Mouse (Mus musculus): Measurements from ENCODE around the gene Tpm3.
A peak's percentile ranks its signal among the peaks of the same experiment; 100 is the strongest.

Tpm3 gene

GRCm38 (mm10) chr3:90083698-90084324, 11.4 kb downstream of the Tpm3 start:
- peak in 1 of 2 experiments; percentile 69 for DNase-seq (ENCODE audit: inconsistent age in 2 of 2, low spot score in 1 of 2)

- DNase-seq (ENCODE audit: inconsistent age in 2 of 2, low spot score in 1 of 2) = no peak
These were observed 12.3 kb downstream of the Tpm3 start for GRCm38 (mm10) chr3:90084790-90085189.

- peak; percentile 64 to 86 for DNase-seq (ENCODE audit: inconsistent age in 2 of 2, low spot score in 1 of 2)
These were observed 12.8 kb downstream of the Tpm3 start for GRCm38 (mm10) chr3:90085281-90085680.

- no peak for DNase-seq (ENCODE audit: inconsistent age in 2 of 2, low spot score in 1 of 2)
These were observed 13.6 kb downstream of the Tpm3 start for GRCm38 (mm10) chr3:90086068-90086467.

GRCm38 (mm10) chr3:90088617-90089016, 16.2 kb downstream of the Tpm3 start:
- no peak for DNase-seq (ENCODE audit: inconsistent age in 2 of 2, low spot score in 1 of 2)

- DNase-seq (ENCODE audit: inconsistent age in 2 of 2, low spot score in 1 of 2) = peak; percentile 64 to 83
These were observed 18.4 kb downstream of the Tpm3 start for GRCm38 (mm10) chr3:90090892-90091291.

GRCm38 (mm10) chr3:90094453-90094852, 22.0 kb downstream of the Tpm3 start:
- no peak for DNase-seq (ENCODE audit: inconsistent age in 2 of 2, low spot score in 1 of 2)

- no peak for DNase-seq (ENCODE audit: inconsistent age in 2 of 2, low spot score in 1 of 2)
These were observed 25.5 kb downstream of the Tpm3 start for GRCm38 (mm10) chr3:90097928-90098327.

- DNase-seq (ENCODE audit: inconsistent age in 2 of 2, low spot score in 1 of 2) = no peak
These were observed 28.6 kb downstream of the Tpm3 start for GRCm38 (mm10) chr3:90101010-90101409.

- no peak for DNase-seq (ENCODE audit: inconsistent age in 2 of 2, low spot score in 1 of 2)
These were observed 29.2 kb downstream of the Tpm3 start for GRCm38 (mm10) chr3:90101673-90102072.

GRCm38 (mm10) chr3:90102239-90102638, 29.8 kb downstream of the Tpm3 start:
- no peak for DNase-seq (ENCODE audit: inconsistent age in 2 of 2, low spot score in 1 of 2)

GRCm38 (mm10) chr3:90103176-90103575, 30.7 kb downstream of the Tpm3 start:
- DNase-seq (ENCODE audit: inconsistent age in 2 of 2, low spot score in 1 of 2) = no peak

GRCm38 (mm10) chr3:90103938-90104337, 31.5 kb downstream of the Tpm3 start, which contains the start of gene Nup210l:
TSS of gene Nup210l (plus strand) at chr3:90104132.
- no peak for DNase-seq (ENCODE audit: inconsistent age in 2 of 2, low spot score in 1 of 2)

- DNase-seq (ENCODE audit: inconsistent age in 2 of 2, low spot score in 1 of 2) = no peak
These were observed 39.3 kb downstream of the Tpm3 start for GRCm38 (mm10) chr3:90111706-90112105.

GRCm38 (mm10) chr3:90114342-90114741, 41.9 kb downstream of the Tpm3 start:
- DNase-seq (ENCODE audit: inconsistent age in 2 of 2, low spot score in 1 of 2) = peak; percentile 39 to 72

GRCm38 (mm10) chr3:90115526-90115925, 43.1 kb downstream of the Tpm3 start:
- peak; percentile 69 to 90 for DNase-seq (ENCODE audit: inconsistent age in 2 of 2, low spot score in 1 of 2)

- DNase-seq (ENCODE audit: inconsistent age in 2 of 2, low spot score in 1 of 2) = peak; percentile 76 to 92
These were observed 45.8 kb downstream of the Tpm3 start for GRCm38 (mm10) chr3:90118132-90118790.

- DNase-seq (ENCODE audit: inconsistent age in 2 of 2, low spot score in 1 of 2) = peak; percentile 84 to 91
These were observed 49.6 kb downstream of the Tpm3 start for GRCm38 (mm10) chr3:90122036-90122435.

GRCm38 (mm10) chr3:90125710-90126109, 53.3 kb downstream of the Tpm3 start:
- no peak for DNase-seq (ENCODE audit: inconsistent age in 2 of 2, low spot score in 1 of 2)

- no peak for DNase-seq (ENCODE audit: inconsistent age in 2 of 2, low spot score in 1 of 2)
These were observed 55.4 kb downstream of the Tpm3 start for GRCm38 (mm10) chr3:90127881-90128280.

- no peak for DNase-seq (ENCODE audit: inconsistent age in 2 of 2, low spot score in 1 of 2)
These were observed 60.3 kb downstream of the Tpm3 start for GRCm38 (mm10) chr3:90132745-90133144.

GRCm38 (mm10) chr3:90133331-90133730, 60.9 kb downstream of the Tpm3 start:
- no peak for DNase-seq (ENCODE audit: inconsistent age in 2 of 2, low spot score in 1 of 2)

- peak; percentile 80 to 89 for DNase-seq (ENCODE audit: inconsistent age in 2 of 2, low spot score in 1 of 2)
These were observed 62.0 kb downstream of the Tpm3 start for GRCm38 (mm10) chr3:90134483-90134882.

Measured in adrenal gland, adult (tissue).